Mouse (Mus musculus): Measurements from ENCODE around the gene Lgals3bp. TPM values are rescaled to one million over a fixed set of nuclear protein-coding genes. Genes with fewer than 3 reads are reported as not detected.
A peak's percentile ranks its signal among the peaks of the same experiment; 100 is the strongest.
"Not testable (repeated sequence)": the region's sequence is repeated elsewhere in the genome, so short reads cannot be mapped to it uniquely, and the experiment has no call there.

The Lgals3bp gene
- total RNA-seq, 2 experiments from 2014 or later = 55.4 to 58.3 TPM

DNA sequence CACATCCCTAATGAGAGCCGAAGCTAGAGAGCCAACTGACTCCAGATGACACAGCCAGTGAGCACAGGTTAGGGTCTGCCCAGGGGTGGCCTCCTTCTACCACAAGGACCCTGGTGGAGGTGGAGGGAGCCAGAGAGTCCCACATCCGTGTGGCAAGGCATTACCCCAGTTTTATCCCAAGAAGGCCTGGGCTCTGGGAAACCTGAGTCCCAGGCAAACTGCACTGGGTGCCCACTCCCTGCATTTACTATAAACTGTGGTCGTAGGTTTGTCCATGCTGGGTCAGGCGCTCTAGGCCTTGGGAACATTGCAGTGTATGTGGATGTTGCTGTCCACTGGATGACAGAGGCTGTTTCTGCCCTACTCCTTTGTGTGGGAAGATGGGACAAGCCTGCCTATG is 697 bp downstream of the Lgals3bp start:
- DNase-seq = no peak

DNA sequence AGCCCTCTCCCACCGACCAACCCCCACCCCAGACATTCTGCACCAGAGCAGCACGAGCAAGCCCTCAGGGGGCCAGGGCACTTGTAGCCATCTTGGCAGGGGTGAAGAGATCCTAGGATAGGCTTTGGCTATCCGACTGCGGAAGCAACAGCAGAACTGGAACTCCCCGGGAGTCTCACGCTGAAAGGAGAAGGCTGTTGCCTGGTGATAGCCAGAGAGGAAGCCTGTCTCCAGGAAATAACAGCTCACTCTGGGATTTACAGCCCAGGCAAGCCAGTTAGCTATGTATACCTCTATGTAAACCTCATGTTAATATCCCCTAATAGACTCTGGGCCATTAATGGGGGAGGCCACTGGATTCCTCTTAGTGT is 1.3 kb downstream of the Lgals3bp start:
- DNase-seq = no peak

DNA sequence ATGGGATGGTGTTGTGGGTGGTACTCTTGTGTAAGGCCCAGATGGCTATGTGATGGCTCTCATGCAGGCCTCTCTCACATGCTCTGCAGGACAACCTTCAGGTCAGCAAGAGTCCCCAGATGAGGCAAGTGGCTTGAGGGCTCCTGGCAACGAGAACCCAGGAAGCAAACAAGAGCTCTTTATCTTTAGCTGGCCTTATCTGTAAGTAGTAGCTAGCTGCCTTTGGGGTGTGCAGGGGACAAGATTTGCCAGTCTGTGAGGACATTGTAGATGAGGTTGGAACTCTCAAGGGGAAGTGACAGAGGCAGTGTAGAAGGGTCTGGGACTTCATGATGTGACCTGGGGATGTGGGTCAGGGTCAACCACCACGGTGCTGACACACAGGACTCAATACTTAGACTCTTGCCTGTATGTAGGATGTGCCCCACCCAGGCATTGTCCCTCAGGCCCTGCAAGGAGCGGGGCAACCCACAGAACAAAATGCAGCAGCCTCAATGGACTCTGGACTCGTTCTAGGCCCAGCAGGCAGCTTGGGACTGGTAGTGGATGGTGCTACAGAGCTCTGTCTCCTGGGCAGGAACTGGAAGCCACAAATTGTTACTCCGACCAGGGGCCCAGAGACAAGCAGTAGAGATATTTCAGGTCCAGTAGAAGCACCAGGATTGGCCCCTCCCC is 1.9 kb downstream of the Lgals3bp start:
- no peak for DNase-seq

DNA sequence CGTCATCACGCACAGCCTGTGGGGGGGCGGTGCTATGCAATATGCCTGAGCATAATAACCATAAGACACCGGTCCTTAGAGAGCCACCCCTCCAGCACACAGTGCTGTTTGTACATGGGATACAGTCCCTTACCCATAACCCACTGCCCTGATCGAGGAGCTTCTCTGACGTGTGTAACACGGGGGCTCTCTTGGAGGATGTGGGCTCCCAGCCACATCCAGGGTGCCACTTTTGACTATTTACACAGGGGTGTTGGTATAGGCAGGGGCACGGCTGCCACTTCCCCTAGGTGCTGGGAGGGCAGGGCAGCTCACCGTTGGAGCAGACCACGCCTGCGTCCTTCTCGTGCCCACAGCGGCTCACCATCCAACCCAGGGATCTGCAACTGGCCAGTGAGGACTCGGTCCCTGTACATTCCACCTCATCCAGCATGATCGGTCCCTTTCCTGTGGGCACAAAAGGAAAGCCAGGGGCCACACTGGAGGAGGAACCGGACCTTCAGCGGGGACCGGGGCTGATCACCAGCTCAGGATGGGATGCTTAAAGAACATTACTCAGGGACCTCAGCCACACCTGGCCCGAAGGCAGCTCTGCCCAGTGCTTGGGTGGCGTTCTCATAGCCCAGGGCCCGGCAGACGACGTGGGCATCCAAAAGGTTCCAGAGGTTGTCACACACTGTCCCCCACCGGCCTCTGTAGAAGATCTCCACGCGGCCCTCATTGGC is 3.9 kb downstream of the Lgals3bp start:
- no peak for DNase-seq

DNA sequence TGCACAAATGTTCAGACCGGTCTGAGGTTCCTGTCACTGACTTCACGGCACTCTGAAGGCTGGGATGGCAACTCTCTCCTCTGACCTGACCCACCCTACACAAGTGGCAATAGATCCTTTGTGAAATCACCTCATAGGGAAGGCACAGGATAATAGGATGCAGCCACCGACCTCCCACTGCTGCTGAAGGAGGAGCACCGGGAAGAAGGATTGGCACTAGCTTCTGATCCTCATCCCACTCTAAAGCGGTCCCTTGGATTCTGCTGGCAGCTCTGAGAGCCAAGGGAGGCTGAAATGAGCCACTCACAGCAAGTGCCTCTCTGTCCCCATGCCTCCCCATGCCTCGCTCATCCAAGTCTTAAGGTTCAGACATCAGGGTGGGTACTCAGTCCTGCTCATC is 7.4 kb downstream of the Lgals3bp start:
- no peak for DNase-seq

DNA sequence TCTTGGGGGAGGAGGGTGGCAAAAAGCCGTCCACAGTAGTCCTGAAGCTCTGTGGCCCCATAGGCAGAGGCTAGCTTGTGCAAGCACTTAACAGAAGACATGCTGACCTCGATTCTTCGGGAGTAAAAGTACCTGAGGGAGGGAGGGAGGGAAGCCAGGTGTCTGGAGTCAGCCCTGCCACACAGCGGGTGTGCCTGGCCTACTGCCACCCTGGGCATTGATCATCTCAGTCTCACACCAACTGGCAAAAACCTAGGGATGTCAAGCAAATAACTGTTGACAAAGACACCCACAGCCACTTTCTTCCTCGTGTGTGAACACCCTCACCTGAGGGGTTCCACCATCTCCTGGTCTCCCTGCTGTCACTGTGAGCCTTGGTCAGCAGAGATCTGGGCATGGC is 7.9 kb downstream of the Lgals3bp start:
- DNase-seq = no peak

DNA sequence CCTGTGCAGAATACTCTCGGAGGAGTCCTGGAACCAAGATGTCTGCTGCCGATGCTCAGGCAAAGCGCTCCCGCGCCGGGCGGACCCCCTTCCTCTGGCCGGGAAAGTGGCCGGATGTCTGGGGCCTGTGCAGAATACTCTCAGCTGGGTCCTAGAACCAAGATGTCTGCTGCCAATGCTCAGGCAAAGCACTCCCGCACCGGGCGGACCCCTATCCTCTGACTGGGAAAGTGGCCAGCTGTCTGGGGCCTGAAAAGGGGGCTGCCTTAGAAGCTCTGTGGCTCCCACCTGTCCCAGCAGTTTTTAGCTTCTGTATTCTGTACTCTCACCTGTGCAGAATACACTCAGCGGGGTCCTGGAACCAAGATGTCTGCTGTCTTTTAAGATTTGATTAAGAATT is 14.1 kb downstream of the Lgals3bp start:
- not testable (repeated sequence) for DNase-seq

DNA sequence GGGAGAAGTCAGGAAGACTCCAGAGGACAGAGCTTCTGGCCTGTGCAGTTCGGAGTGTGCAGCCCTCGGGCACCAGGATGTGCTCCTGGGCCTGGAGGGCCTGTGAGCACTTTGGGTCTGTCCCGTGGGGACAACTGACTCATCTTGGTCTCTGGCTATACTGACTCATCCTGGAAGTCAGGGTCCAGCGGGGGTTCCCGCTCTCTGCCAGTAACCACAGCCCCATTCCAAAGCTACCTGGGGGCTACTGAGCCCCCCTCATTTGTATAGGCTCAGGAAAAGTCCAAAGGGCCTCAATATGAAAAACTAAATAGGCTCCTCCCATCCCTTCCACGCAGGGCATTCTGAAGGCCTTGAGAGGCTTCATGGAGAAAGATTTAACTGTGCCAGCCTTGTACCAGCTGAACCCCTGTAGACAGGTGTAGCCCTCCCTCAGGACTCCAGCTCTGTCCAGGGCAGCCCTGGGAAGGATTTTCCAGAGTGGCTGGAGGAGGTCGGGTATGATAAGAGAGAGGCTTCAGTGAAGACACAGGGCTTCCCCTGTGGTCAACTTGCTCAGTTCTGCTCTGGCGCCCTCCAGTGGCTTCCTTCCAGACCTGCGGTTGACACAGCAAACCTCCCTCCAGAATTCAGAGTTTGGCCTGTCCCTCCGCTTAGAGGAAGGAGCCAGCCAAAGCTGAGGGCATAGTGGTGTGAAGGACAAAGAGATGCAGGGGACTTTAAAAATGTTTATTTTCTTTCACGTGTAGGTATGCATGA is 22.5 kb downstream of the Lgals3bp start:
- peak; percentile 91 for DNase-seq

DNA sequence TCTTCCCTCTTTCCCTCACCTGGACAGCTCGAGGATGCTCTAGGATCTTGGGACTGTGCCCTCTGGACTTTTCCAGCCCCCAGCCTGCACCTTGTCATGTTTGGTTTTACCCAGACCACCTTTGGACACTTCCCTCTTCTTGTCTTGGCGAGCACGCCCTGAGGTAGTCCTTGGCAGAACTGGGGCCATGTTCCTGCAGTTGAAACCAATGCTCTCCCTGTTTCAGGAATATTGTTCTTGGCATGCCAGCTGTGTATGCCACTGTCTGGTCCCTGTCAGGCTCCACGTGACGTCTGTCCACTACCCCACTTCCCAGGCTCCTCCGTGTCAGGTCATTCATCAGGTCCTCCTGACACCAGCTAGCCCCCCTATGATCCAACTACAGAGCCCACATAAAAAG is 23.2 kb downstream of the Lgals3bp start:
- no peak for DNase-seq

DNA sequence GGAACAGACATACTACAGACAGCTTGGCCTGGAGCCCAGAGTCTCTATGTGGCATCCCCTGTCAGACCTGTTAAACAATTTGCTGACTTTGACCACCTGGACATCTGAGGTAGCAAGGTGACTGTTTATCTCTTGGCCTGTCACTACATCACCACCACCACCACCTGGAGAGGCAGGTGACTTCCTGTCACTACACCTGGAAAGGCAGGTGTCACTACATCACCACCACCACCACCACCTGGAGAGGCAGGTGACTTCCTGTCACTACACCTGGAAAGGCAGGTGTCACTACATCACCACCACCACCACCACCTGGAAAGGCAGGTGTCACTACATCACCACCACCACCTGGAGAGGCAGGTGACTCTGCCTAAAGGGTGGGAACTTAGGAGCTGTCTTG is 25.6 kb downstream of the Lgals3bp start:
- not testable (repeated sequence) for DNase-seq

DNA sequence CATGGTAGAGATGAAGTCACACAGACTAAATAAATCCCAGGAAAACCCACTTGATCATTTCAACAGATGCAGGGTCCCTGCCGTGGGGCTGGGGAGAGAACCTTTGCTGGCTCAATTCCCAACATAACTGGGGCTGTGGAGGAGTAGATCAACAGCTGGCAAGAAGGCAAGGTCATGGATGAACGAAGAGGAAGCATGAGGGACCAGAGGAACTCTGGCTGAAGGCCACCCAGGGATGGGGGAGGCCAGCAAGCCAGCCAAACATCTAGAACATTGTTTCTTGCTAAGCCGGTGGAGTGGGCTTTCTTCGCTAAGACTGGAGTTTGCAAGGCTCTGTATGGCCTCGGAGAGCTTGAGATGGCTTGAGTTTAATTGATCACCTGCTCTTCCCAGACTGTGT is 26.0 kb downstream of the Lgals3bp start:
- DNase-seq = peak; percentile 46

DNA sequence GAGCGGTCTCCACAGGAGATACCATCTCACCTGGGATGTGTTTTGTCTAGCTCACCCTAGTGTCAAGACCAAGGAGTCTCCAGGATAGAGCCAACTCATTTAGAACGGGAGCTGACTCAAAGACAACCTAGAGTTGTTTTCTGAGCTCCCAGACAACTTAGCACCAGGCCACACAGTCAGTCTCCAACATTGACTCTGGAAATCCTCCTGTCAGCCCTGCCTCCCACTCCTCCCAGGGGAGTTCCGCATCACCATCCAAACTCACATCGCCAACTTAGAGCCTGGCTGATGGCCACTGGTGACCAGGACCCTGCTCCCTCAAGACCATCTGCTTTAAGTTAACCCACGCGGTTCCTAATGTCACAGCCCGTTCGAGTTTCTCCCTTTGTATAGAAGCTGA is 26.4 kb downstream of the Lgals3bp start:
- DNase-seq = no peak

DNA sequence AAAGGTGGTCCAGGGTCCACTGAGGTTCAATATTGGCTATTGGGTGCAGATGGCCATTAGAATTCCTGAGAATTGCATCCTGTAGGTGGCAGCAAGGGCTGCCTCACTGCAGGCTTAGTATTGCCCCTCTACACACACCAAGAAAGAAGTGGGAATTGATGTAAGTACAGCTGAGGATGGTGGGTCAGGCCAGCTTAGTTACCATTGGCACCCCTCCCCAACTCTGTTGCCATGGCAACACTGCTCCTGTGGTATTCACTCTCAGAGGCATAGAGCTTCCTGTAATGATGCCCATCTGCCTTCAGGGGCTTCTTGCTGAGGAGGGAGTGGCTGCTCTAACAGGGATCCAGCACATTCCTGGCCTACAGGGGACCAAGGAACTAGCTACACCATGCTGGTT is 26.9 kb downstream of the Lgals3bp start:
- DNase-seq = no peak

DNA sequence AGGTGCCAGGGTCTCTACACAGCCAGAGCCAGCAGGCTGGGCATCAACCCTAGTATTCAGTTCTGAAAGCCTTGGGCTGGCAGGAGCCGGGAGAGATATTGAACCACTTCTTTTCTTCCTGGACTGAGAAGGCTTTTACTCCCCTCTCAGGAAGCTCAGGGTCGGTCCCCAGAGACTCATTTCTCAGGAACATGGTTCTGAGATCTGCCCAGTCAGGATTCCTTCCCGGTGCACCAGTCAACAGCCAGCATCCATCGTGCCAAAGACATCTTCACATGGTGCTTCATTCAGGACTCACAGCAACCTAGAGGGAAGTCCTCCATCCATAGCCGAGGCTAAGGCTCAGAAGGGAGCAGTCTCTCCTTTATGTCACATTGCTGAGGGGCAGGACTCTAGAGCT is 27.4 kb downstream of the Lgals3bp start:
- DNase-seq = no peak

DNA sequence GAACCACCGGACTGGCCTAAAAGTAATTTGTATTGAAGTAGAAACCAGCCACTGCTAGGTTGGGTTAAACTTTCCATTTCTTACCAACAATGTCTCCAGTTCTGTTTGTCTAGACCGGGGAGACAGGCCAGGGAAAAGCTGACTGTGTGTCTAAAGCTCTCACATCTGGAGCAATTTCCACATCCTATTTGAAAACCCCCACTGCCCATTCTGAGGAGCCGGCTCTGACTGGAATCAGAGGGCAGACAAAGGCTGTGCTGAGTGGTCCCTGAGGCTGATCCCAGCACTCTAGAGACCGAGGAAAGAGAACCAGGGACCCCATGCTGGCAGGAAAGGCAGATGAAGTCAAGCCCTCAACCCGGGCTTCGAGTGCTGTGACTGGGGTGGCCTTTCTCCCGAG is 29.3 kb downstream of the Lgals3bp start:
- DNase-seq = no peak

DNA sequence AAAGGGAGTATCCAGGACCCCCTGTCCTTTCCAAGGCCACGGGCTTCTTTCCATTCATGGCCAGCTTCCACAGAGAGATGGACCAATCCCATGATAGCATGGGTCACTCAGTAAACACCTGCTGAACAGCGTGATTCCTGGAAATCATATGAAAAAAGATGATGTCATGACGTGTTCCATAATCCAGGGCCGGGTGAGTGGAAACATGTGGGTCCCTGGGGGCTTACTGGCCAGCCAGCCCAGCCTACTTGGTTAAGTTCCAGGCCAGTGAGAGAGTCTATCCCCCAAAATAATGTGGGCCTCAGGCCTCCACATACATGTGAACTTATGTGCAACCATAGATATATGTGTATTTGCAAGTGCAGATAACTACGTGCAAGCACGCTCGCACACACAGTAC is 30.0 kb downstream of the Lgals3bp start:
- no peak for DNase-seq

DNA sequence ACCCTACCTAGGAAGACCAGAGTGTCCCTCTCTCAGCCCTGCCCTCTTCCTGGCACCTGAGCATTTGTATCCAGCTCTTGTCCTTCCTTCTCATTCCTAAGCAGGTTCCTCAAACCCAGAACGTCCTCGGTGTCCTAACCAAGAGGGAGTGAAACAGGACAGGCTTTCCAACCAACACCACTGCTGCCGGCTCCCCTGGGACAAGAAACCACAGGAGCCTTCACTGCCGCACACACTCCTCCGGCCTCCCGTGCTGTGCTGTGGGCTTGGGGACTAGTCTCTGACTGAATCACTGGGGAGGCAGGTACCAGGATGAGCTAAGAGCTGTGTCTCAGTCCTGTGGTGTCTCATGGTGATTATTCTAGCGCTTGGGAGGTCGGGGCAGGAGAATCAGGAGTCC is 32.2 kb downstream of the Lgals3bp start:
- no peak for DNase-seq

DNA sequence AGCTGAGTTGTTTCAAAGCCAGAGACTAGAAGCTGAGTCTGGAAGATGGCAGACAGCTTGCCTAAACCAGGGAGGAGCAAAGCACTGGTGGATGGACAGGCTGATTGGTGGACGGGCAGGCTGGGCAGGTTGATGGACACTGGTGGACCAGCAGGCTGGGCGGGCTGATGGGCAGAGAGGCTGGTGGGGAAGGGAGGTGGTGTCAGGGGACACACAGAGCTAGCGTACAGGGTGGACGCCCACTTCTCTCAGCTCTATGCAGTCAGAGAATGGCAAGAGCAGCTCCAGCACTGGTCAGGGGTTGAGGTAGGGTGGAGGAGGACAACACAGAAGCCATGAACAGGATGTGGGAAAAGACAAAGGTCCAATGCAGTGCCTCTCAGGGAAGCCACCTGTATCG is 32.6 kb downstream of the Lgals3bp start:
- no peak for DNase-seq

DNA sequence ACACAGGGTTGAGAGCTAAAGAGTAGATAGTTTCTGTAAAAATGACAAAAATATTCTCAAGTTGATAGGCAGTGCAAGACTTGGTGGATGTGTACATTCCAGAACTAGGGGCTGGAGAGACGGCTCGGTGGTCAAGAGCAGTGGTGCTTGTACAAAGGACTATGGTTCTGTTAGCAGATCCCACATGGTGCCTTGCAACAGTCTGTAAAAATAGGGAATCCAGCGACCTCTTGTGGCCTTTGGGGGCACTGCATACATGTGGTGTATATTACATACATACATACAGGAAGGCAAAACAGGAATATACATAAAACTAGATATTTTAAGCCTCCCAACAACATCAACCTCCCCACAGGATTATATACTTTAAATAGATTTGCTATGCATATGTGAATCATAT is 33.6 kb downstream of the Lgals3bp start:
- peak; percentile 39 for DNase-seq

DNA sequence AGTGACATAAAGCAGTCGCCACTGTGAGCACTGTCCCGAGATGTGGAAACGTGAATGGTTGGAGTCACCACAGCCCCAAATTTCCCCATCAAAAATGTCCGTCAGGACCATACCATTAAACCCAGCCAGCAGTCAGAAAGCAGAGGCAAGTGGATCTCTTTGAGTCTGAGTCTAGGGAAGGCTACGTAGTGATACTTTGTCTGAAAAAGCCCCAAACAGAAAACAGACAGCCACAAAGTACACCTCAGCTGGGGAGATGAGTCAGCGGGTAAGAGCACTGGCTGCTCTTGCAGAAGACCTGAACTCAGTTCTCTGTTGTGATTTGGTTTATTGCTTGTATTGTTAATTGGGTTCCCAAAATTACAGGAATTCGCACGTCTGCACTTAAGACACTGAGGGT is 35.3 kb downstream of the Lgals3bp start:
- no peak for DNase-seq

DNA sequence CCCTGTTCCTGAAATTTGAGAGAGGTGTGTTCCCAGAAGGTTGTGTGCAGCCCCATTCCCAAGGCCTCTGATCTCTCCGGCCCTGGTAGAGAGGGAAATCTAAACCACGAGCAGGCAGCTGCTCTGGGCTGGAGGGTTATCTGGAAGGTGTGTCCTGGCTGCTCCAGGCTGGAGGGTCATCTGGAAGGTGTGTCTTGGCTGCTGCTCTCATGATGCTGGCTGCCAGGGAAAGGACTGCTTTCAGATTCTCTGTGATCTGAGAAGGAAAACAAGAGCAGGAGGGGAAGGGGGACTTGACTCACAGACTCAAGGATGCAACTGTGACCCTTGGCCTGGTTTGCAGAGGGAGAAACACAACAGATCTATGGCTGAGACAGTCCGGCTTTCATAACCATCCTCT is 35.8 kb downstream of the Lgals3bp start:
- no peak for DNase-seq

DNA sequence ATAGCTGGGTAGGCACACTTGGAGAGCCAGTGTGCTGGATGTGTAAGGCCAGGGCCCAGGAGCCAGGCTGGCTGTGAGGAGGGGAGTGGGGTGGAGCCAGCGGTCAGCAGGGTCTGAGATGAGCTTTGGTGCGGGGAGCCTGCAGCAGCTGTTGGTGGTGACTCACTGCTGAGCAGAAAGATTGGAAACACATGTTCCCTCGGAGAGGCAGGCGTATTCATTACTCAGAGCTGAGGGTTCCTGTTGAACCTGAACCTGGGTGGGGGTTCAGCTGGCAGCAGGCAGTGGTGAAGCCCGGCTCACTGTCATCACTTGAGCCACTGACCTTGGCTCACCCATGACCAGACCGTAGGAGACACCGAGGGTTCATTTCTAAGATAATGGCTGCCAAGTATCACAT is 36.7 kb downstream of the Lgals3bp start:
- peak; percentile 40 for DNase-seq

DNA sequence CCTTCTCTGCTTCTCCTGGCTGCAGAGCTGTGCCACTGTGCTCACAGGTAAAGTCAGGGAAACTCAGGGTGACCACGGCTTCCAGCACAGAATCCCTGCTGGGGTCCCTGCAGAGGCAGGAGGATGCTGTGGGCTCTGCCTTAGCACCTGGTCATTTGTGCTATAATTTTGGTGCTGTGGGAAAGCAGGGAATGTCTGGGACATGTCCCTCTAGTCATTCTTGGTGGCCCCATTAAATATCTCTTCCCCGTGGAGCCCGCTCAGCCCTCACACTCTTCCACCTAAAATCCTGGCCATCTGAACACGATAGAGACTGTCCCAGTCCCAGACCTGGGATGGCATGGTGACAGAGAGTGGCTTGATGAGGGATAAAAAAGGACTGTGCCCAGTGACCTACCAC is 37.9 kb downstream of the Lgals3bp start:
- no peak for DNase-seq

Measured in adrenal gland, postnatal 10 days (tissue).